ENCODE assay signal across 33 mouse cellular contexts in genomic region chr8:65107936-65108718, GRCm38 (mm10). TPM values are rescaled to one million over a fixed set of nuclear protein-coding genes. Genes with fewer than 3 reads are reported as not detected.
DNase-seq lines count a peak whose midpoint lies in the region; ATAC-seq and TF ChIP-seq lines count a peak whose summit lies in the region.
"Had no signal": no experiment of that assay in that cellular context is flagged by ENCODE, and none has a peak within 500 bp of the region (broad histone marks: within the 10 kb centered on the region; RNA-seq: fewer than 3 reads in every experiment).

No protein-coding gene starts in this region.

- no peaks in the 10 kb centered on the region for H3K9me3 ChIP-seq in liver, embryonic 11.5 days (ENCODE audit: control insufficient read depth, low read length)
- H3K9me3 ChIP-seq: embryonic facial prominence, embryonic 13.5 days; embryonic facial prominence, embryonic 15.5 days; forebrain, embryonic 10.5 days; forebrain, embryonic 12.5 days had no signal

- ATAC-seq in liver, embryonic 11.5 days (replicated peaks; ENCODE audit: low FRiP score), result no peak
- ATAC-seq: CD4-positive, CD25-positive, alpha-beta regulatory T cell, adult 4 months; forebrain, embryonic 14.5 days; forebrain, embryonic 16.5 days had no signal

- DNase-seq in liver, adult 2 months (ENCODE audit: extremely low read depth, low read depth, low spot score), result peak; percentile 18
- DNase-seq in liver, embryonic 11.5 days (ENCODE audit: low spot score), result no peak
- DNase-seq in testis, postnatal 14 days (ENCODE audit: low spot score), result no peak
- DNase-seq in ZHBTc4 (ENCODE audit: low read depth, low spot score), result peak; percentile 58
- no peak for DNase-seq in retina, embryonic 14.5 days (ENCODE audit: low spot score)
- no peak for DNase-seq in left cerebral cortex, adult 11 months (ENCODE audit: low spot score)
- DNase-seq: adrenal gland, adult 2 months; adrenal gland, postnatal 10 days; adrenal gland, postnatal 25 days; B cell, adult 2 months; cerebellum, adult 11 months; cerebellum, adult 18-20 months; cerebellum, adult 8-10 months; cerebellum, adult 9-11 months; cerebellum, postnatal 14 days; cerebellum, postnatal 36 days; embryo, embryonic 11 days had no signal

- no peaks in the 10 kb centered on the region; the same call in 1 of the 2 replicates for H3K4me1 ChIP-seq in liver, adult 2 months (ENCODE audit: control insufficient read depth, insufficient read depth, low read length)
- no peaks in the 10 kb centered on the region for H3K4me1 ChIP-seq in liver, embryonic 11.5 days (replicated peaks; ENCODE audit: control insufficient read depth, insufficient read depth, low read length)
- peaks cover 2% of the 10 kb centered on the region; the same call in 1 of the 2 replicates for H3K4me1 ChIP-seq in testis, adult 2 months (ENCODE audit: control insufficient read depth, insufficient read depth, low read length)
- H3K4me1 ChIP-seq: embryonic facial prominence, embryonic 13.5 days; embryonic facial prominence, embryonic 15.5 days; forebrain, embryonic 10.5 days; forebrain, embryonic 12.5 days had no signal

- H3K4me2 ChIP-seq in liver, embryonic 11.5 days, result no peak overlapping the region
- H3K4me2 ChIP-seq: embryonic facial prominence, embryonic 13.5 days; embryonic facial prominence, embryonic 15.5 days; forebrain, embryonic 12.5 days had no signal

- 84% methylated on average over 25 of the region's 25 CpGs for WGBS in liver, adult 2 months
- 92% methylated on average over 25 of the region's 25 CpGs for WGBS in liver, embryonic 11.5 days

- H3K4me3 ChIP-seq in liver, adult 2 months (ENCODE audit: insufficient read depth, low read depth, low read length), result no peak overlapping the region
- H3K4me3 ChIP-seq in liver, embryonic 11.5 days (ENCODE audit: low read depth, low read length), result no peak overlapping the region
- peak overlapping the region; percentile 27; the same call in 1 of the 2 replicates for H3K4me3 ChIP-seq in testis, adult 2 months (ENCODE audit: control insufficient read depth, low read depth, low read length)
- H3K4me3 ChIP-seq: embryonic facial prominence, embryonic 13.5 days; embryonic facial prominence, embryonic 15.5 days; erythroblast, embryonic 14.5 days; forebrain, embryonic 10.5 days; forebrain, embryonic 12.5 days had no signal

- no peaks in the 10 kb centered on the region for H3K36me3 ChIP-seq in liver, adult 2 months (ENCODE audit: control insufficient read depth, insufficient read depth, low read length)
- no peaks in the 10 kb centered on the region for H3K36me3 ChIP-seq in liver, embryonic 11.5 days (ENCODE audit: control insufficient read depth, insufficient read depth, low read length)
- H3K36me3 ChIP-seq in testis, adult 2 months (ENCODE audit: control insufficient read depth, insufficient read depth, low read length), result no peaks in the 10 kb centered on the region
- H3K36me3 ChIP-seq: embryonic facial prominence, embryonic 13.5 days; embryonic facial prominence, embryonic 15.5 days; forebrain, embryonic 10.5 days; forebrain, embryonic 12.5 days had no signal

- TF ChIP-seq POLR2A in liver, adult 2 months (IDR thresholded peaks at IDR 0.05; ENCODE audit: extremely low read depth, insufficient read depth, low read length), result no peak
- peak; percentile 17; the same call in 1 of the 2 replicates for TF ChIP-seq POLR2A in testis, adult 2 months (IDR thresholded peaks at IDR 0.05; ENCODE audit: control insufficient read depth, low read depth, low read length)

- no peaks in the 10 kb centered on the region for H3K27me3 ChIP-seq in liver, adult 2 months (ENCODE audit: control insufficient read depth, insufficient read depth, low read length)
- no peaks in the 10 kb centered on the region for H3K27me3 ChIP-seq in liver, embryonic 11.5 days (replicated peaks; ENCODE audit: control insufficient read depth, insufficient read depth, low read length)
- no peaks in the 10 kb centered on the region for H3K27me3 ChIP-seq in testis, adult 2 months (ENCODE audit: control insufficient read depth, insufficient read depth, low read length)
- H3K27me3 ChIP-seq: CH12.LX; embryonic facial prominence, embryonic 13.5 days; embryonic facial prominence, embryonic 15.5 days; forebrain, embryonic 12.5 days had no signal

- no peak overlapping the region for H3K9ac ChIP-seq in liver, adult 2 months (ENCODE audit: low read depth, low read length)
- H3K9ac ChIP-seq in liver, embryonic 11.5 days (ENCODE audit: low read depth, low read length), result no peak overlapping the region
- H3K9ac ChIP-seq: embryonic facial prominence, embryonic 13.5 days; embryonic facial prominence, embryonic 15.5 days; forebrain, embryonic 12.5 days had no signal

- TF ChIP-seq CTCF in liver, adult 2 months (IDR thresholded peaks at IDR 0.05; ENCODE audit: low read depth, low read length), result no peak
- TF ChIP-seq CTCF in testis, adult 2 months (IDR thresholded peaks at IDR 0.05; ENCODE audit: control insufficient read depth, insufficient read depth, insufficient replicate concordance, low read depth, low read length), result no peak

- no peaks in the 10 kb centered on the region for H3K79me2 ChIP-seq in liver, adult 2 months (ENCODE audit: control insufficient read depth, insufficient read depth, low read length)

- H3K27ac ChIP-seq in liver, adult 2 months (replicated peaks; ENCODE audit: insufficient read depth, low read depth, low read length), result no peak overlapping the region
- no peak overlapping the region for H3K27ac ChIP-seq in liver, embryonic 11.5 days (ENCODE audit: low read depth, low read length)
- peak overlapping the region; percentile 46; the same call in 1 of the 2 replicates for H3K27ac ChIP-seq in testis, adult 2 months (ENCODE audit: control insufficient read depth, insufficient read depth, low read depth, low read length)
- H3K27ac ChIP-seq: embryonic facial prominence, embryonic 13.5 days; embryonic facial prominence, embryonic 15.5 days; forebrain, embryonic 10.5 days; forebrain, embryonic 12.5 days had no signal

RNA-seq across cellular contexts. Expression of gene BC030870, which starts 21.2 kb away (rescaled TPM):
- not detected in 2 replicates for total RNA-seq in liver, adult 2 months (2014; rRNA removed)
- not detected in 2 replicates for polyA plus RNA-seq in liver, adult 2 months (2012; rRNA removed)
- not detected in 2 replicates for polyA plus RNA-seq in liver, embryonic 11.5 days (2014; fragmentation: Nextera tagmentation; extraction: Ambion mirVana)
- not detected in 2 replicates for polyA plus RNA-seq in testis, adult 2 months (2012; rRNA removed)
- total RNA-seq: adrenal gland, adult 2 months; adrenal gland, postnatal 10 days; adrenal gland, postnatal 25 days; adrenal gland, postnatal 4 days; CH12.LX; common myeloid progenitor, adult 5-6 weeks; ES-E14; MEL had no signal
- polyA plus RNA-seq: adrenal gland, adult 2 months; brain, embryonic 14.5 days; CD4-positive, CD25-positive, alpha-beta regulatory T cell, adult 4 months; embryonic facial prominence, embryonic 11.5 days; embryonic facial prominence, embryonic 13.5 days; erythroblast, embryonic 14.5 days; forebrain, embryonic 10.5 days; forebrain, embryonic 12.5 days; forebrain, embryonic 14.5 days; forebrain, embryonic 16.5 days had no signal

RNA-seq across cellular contexts. Expression of gene Gm10663, which starts 33.3 kb away (rescaled TPM):
- not detected in 2 replicates for total RNA-seq in liver, adult 2 months (2014; rRNA removed)
- not detected in 2 replicates for polyA plus RNA-seq in liver, adult 2 months (2012; rRNA removed)
- polyA plus RNA-seq in liver, embryonic 11.5 days (2014; fragmentation: Nextera tagmentation; extraction: Ambion mirVana), result not detected in 2 replicates
- polyA plus RNA-seq in testis, adult 2 months (2012; rRNA removed), result not detected in 2 replicates
- total RNA-seq: adrenal gland, adult 2 months; adrenal gland, postnatal 10 days; adrenal gland, postnatal 25 days; adrenal gland, postnatal 4 days; CH12.LX; common myeloid progenitor, adult 5-6 weeks; ES-E14; MEL had no signal
- polyA plus RNA-seq: adrenal gland, adult 2 months; brain, embryonic 14.5 days; CD4-positive, CD25-positive, alpha-beta regulatory T cell, adult 4 months; embryonic facial prominence, embryonic 11.5 days; embryonic facial prominence, embryonic 13.5 days; embryonic facial prominence, embryonic 15.5 days; erythroblast, embryonic 14.5 days; forebrain, embryonic 10.5 days; forebrain, embryonic 12.5 days; forebrain, embryonic 14.5 days; forebrain, embryonic 16.5 days had no signal

Comparison
In these comparisons a context has a peak if more than half of its experiments do, and no peak if none do; other contexts are left out.
1. DNase-seq: peak in liver, adult 2 months (single experiment) and ZHBTc4 (single experiment); none in liver, embryonic 11.5 days (single experiment), testis, postnatal 14 days (single experiment), retina, embryonic 14.5 days (single experiment) and left cerebral cortex, adult 11 months (single experiment).